Mouse (Mus musculus) midbrain, embryonic 10.5 days (tissue): ENCODE data around the gene Tmem219. TPM values are rescaled to one million over a fixed set of nuclear protein-coding genes. Genes with fewer than 3 reads are reported as not detected.
"Not testable (repeated sequence)": the region's sequence is repeated elsewhere in the genome, so short reads cannot be mapped to it uniquely, and the experiment has no call there.

Experiments used
- DNase-seq: peaks from one replicate; pipeline ENCODE4 v3.0.0-alpha.2; 2017; ENCODE audit warnings: low spot score
- H3K27ac ChIP-seq: fragments of 300-500 bp; sonication (generic); replicated peaks from 2 replicates; pipeline ENCODE4 v1.5.1; 2016; ENCODE audit warnings: mild to moderate bottlenecking
- H3K27me3 ChIP-seq: fragments of 300-500 bp; sonication (generic); 2 replicates; pipeline ENCODE4 v1.6.1; 2016; ENCODE audit warnings: low read depth, mild to moderate bottlenecking; ENCODE audit not compliant: poor library complexity, severe bottlenecking
- H3K36me3 ChIP-seq: fragments of 300-500 bp; sonication (generic); 2 replicates; pipeline ENCODE4 v1.6.1; 2016; ENCODE audit warnings: mild to moderate bottlenecking, moderate library complexity
- H3K4me1 ChIP-seq: fragments of 300-500 bp; sonication (generic); 2 replicates; pipeline ENCODE4 v1.6.1; 2016
- H3K4me3 ChIP-seq: fragments of 300-500 bp; sonication (generic); 2 replicates; pipeline ENCODE4 v1.5.1; 2016; ENCODE audit warnings: mild to moderate bottlenecking, moderate library complexity
- H3K9me3 ChIP-seq: fragments of 300-500 bp; sonication (generic); replicated peaks from 2 replicates; pipeline ENCODE4 v1.6.1; 2016; ENCODE audit warnings: mild to moderate bottlenecking
- WGBS: fragments of 180-500 bp; shearing (Covaris S2); methylation state at CpG from one replicate; pipeline ENCODE4 v1.1.7; 2016; 5-methylcytosine and 5-hydroxymethylcytosine counted together
- polyA plus RNA-seq: library from polyadenylated mRNA; unstranded; fragments of >200 nt; fragmentation: Nextera tagmentation; extraction: Ambion mirVana; gene quantifications from 2 replicates; pipeline ENCODE4 v1.2.1, GENCODE M21; 2016

Tmem219 gene
- polyA plus RNA-seq, 1 experiment from 2014 or later = 29.4 TPM

DNA sequence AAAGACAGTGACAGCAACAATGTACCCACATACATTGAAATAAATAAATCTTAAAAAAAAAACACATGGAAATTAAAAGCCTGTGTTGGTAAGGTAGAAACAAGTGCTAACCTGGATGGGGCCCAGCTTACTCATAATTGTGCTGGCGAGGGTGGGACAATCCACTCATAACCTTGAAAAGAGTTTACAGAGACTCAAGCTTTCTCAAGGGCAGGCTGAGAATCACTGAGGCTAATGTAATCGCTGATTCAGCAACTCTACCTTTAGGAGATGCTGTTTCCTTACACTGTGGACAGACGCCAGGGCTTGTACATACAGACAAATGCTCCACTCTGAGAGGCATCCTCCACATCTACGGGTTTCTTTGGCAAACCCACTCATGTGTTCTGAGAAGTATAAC lies 2.7 kb downstream of the Tmem219 start:
- 87% methylated on average over 4 of the region's 4 CpGs for WGBS
- no peak for DNase-seq
- Histone ChIP-seq H3K36me3 (no peaks in the 10 kb centered on the region), H3K4me1 (peaks cover 37% of the 10 kb centered on the region), H3K27ac (no peak overlapping the region), H3K4me3 (peak overlapping the region; percentile 20; the same call in 1 of the 2 replicates), H3K27me3 (no peaks in the 10 kb centered on the region; the same call in 1 of the 2 replicates), H3K9me3 (no peaks in the 10 kb centered on the region)

DNA sequence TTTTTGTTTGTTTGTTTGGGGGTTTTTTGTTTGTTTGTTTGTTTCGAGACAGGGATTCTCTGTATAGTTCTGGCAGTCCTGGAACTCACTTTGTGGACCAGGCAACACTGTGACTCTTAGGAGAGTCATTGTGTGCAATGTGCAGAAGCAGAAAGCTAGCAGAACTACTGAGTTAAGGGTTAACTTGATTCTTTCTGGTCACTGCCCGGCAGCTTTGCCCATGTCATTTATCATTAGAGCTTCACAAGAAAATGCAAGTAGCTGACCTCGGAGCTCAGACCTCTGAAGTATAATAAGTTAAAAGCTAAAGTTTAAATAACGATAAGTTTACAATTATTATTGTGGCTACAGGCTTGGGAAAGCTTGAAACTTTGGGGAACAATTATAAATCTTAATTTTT lies 4.4 kb downstream of the Tmem219 start:
- WGBS = 65% methylated on average over 4 of the region's 4 CpGs
- H3K9me3 ChIP-seq, H3K27ac ChIP-seq, H3K27me3 ChIP-seq, H3K36me3 ChIP-seq, DNase-seq, H3K4me3 ChIP-seq: not testable (repeated sequence)
- H3K4me1 ChIP-seq = peaks cover 28% of the 10 kb centered on the region

DNA sequence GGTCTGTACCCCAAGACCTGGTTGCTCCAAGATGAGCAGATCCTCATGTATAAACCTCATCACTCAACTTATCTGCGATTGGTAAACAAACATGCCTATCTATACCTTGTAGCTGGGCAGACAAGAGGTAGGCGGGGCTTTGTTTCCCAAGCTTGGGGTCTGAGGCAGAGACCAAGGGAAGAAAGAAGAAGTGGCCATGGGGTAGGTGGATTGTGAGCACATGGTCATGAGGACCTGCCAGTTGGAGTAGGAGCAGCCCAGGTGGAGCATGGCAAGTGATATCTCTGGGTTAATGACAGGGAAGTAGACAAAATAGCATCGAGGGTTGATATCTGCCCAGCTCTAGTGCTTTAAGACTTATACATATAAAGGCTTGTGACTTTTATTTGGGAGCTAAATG lies 7.9 kb downstream of the Tmem219 start:
- H3K27me3 ChIP-seq = no peaks in the 10 kb centered on the region; the same call in 1 of the 2 replicates
- H3K4me3 ChIP-seq = no peak overlapping the region
- 94% methylated on average over 3 of the region's 3 CpGs for WGBS
- DNase-seq = no peak
- H3K27ac ChIP-seq = no peak overlapping the region
- no peaks in the 10 kb centered on the region for H3K9me3 ChIP-seq
- no peaks in the 10 kb centered on the region for H3K4me1 ChIP-seq
- peaks cover 8% of the 10 kb centered on the region; the same call in 1 of the 2 replicates for H3K36me3 ChIP-seq

DNA sequence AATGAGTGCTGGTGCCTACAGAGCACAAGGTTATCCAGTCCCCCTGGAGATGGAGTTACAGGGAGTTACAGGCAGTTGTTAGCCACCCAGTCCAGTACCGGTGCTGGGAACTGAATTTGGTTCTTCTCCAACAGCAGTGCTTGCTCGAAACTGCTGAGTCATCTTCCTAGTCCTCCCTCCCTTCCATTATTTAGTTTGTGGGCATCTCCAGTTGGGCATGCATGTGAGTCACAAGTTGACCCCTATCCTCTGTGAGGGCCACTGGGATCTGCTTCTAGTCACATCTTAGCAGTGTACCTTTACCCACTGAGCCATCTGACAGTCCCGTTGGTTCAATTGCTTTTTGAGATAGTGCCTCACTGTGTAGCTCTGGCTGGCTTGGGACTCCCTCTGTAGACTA lies 17.1 kb downstream of the Tmem219 start:
- peaks cover 15% of the 10 kb centered on the region; the same call in 1 of the 2 replicates for H3K36me3 ChIP-seq
- 81% methylated on average over 3 of the region's 3 CpGs for WGBS
- no peaks in the 10 kb centered on the region for H3K27me3 ChIP-seq
- no peak for DNase-seq
- no peaks in the 10 kb centered on the region for H3K4me1 ChIP-seq
- no peak overlapping the region for H3K27ac ChIP-seq
- H3K4me3 ChIP-seq = no peak overlapping the region
- no peaks in the 10 kb centered on the region for H3K9me3 ChIP-seq

DNA sequence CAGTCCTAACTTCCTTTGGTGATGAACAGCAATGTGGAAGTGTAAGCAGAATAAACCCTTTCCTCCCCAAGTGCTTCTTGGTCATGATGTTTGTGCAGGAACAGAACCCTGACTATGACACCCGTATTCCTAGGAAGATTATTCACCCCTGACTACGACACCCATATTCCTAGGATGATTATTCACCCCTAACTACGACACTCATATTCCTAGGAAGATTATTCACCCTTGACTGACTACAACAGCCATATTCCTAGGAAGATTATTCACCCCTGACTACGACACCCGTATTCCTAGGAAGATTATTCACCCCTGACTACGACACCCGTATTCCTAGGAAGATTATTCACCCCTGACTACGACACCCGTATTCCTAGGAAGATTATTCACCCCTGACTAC lies 22.9 kb downstream of the Tmem219 start:
- H3K9me3 ChIP-seq = not testable (repeated sequence)
- WGBS = 94% methylated on average over 8 of the region's 9 CpGs
- H3K36me3 ChIP-seq = peaks cover 19% of the 10 kb centered on the region

DNA sequence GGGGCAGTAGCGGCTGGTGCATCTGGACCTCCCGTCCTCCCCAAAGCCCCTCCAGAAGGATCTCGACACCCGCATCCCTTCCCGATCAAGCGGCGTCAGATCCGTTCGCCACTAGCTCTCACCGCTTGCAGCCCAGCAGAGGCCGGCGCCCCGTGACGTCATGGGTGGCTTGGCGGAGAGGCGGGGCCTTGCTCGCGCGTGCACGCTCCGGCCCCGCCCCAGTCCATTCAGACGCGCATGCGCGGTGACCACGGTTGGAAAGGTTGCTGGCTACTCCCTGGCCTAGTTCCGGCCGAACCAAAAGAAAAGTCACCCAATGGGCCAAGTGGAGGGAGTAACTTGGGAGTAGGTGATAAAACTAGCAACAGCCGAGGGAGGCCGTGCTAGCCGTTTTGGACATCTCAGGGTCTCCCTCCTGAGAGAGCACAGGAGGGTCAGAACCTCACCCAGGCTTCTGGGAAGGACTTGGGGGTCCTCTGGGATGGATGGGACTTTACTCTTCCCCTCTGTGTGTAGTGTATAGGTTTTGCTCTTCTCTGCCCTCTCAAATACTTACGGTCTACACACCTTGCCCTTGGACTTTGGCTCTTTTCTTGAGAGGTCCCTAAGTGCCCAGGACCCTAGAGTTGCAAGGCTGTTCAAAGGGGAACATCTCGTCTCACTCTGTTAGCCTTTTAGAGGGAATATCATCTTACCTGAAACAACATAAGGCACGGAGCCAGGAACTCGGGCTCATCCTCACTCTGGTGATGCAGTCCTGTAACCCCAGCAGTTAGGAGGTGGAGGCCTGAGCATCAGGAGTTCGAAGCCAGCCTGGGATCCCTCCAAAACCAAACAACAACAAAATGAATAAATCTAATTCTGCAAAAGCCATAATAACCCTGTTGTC lies 24.4 kb downstream of the Tmem219 start:
- peaks cover 22% of the 10 kb centered on the region for H3K4me1 ChIP-seq
- H3K27me3 ChIP-seq = no peaks in the 10 kb centered on the region
- H3K4me3 ChIP-seq = peak overlapping the region; percentile 78
- H3K9me3 ChIP-seq = no peaks in the 10 kb centered on the region
- peak overlapping the region; percentile 90 for H3K27ac ChIP-seq
- WGBS = 11% methylated on average over 37 of the region's 37 CpGs
- DNase-seq = peak; percentile 97
- peaks cover 25% of the 10 kb centered on the region for H3K36me3 ChIP-seq

More for the DNA sequence above, 22.9 kb downstream of the Tmem219 start:
- not testable (repeated sequence) for H3K27me3 ChIP-seq, DNase-seq, H3K27ac ChIP-seq, H3K4me3 ChIP-seq
- H3K4me1 ChIP-seq = peaks cover 22% of the 10 kb centered on the region

DNA sequence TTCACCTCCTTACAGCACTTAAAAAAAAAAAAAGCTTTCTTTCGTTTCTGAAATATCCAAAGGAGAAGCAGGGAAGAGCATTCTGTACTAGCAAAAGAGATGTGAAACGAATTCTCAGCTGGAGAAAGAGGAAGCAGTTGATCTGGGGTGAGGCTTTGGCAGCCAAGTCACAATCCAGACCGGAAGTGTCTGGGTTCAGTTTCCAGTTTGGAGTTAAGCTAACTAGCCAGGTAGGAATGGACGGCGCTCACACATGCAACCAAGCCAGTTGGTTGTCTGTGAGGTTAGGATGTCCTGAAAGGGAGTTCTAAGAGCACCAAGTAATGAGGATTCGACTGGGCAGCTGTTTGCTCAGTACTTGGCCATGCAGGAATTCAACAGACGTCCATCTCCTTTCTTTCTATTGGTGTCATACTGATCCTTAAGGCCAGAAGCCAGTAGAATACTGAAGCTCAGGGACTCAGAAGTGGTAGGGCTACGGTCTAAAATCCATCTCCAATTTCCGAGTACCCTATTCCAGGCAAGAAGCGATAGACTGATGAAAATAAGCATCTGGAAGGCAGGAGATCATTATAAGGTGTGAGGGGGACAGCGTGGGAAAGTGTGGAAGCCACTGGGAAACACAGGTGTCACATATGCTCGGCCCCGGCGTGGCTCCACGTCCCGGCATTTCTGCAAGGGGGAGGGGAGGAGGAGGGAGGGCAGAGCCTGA lies 25.2 kb downstream of the Tmem219 start:
- peaks cover 22% of the 10 kb centered on the region for H3K4me1 ChIP-seq
- peak overlapping the region; percentile 90 for H3K27ac ChIP-seq
- H3K36me3 ChIP-seq = peaks cover 29% of the 10 kb centered on the region
- no peaks in the 10 kb centered on the region for H3K9me3 ChIP-seq
- DNase-seq = no peak
- H3K27me3 ChIP-seq = no peaks in the 10 kb centered on the region
- H3K4me3 ChIP-seq = peak overlapping the region; percentile 78
- WGBS = 28% methylated on average over 16 of the region's 16 CpGs

DNA sequence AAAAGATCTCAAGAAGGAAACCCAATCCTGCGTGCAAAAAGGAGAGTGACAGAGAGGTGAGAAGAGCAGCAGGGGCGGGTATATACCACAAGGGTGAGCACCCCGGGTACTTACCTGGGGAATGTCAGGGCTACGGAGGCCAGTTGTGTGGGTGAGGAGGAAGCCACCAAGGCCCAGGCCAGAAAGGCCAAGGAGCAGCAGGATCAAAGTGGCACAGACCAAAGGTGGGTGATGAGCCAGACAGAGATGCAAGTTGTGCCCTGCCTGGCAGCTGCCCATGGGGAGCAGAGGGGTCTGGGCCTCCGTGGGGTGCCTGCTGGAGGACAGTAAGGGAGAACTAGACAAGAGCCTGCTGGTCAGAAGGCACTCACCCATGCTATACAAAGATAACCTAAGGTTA lies 25.8 kb downstream of the Tmem219 start:
- Histone ChIP-seq H3K4me1 (peaks cover 22% of the 10 kb centered on the region), H3K27ac (no peak overlapping the region), H3K27me3 (no peaks in the 10 kb centered on the region), H3K9me3 (no peaks in the 10 kb centered on the region), H3K36me3 (peaks cover 33% of the 10 kb centered on the region), H3K4me3 (no peak overlapping the region)
- DNase-seq = no peak
- WGBS = 90% methylated on average over 5 of the region's 5 CpGs

DNA sequence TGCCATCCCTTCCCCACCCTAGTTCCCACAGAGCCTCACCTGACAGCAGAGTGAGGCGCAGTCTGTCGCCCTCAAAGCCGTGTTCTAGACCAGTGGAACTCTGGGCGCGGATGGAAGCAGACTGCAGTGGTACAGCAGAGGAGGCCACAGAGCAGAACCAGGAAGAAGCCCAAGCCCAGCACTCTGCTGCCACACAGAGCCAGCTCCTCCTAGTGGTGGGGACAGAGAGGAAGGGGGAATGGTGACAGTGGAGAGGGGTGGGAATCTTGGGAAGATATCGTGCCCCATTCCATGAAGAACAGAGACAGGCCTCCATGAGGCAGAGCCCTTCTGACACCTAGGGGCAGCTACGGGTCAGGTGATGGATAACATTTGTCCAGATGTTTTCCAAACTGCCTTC lies 33.9 kb downstream of the Tmem219 start:
- Histone ChIP-seq H3K4me3 (no peak overlapping the region), H3K9me3 (no peaks in the 10 kb centered on the region), H3K36me3 (peaks cover 42% of the 10 kb centered on the region), H3K27ac (no peak overlapping the region), H3K4me1 (peaks cover 11% of the 10 kb centered on the region), H3K27me3 (no peaks in the 10 kb centered on the region)
- DNase-seq = no peak
- 51% methylated on average over 7 of the region's 7 CpGs for WGBS

DNA sequence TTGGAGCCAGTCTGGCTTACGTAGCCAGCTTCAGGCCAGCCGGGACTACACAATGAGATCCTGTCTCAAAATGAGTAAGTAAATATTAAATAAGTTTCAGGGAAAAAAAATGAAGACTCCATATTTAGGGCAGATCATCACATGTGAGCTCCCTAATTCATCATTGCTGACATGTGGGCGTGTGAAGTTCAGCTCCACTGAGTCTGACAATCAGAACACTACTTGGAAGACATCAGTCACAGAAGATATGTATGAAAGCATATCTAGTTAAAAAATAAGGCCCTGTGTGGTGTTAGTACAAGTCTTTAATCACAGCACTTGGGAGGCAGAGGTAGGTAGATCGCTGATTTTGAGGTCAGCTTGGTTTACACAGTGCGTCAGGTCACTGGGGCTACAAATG lies 35.4 kb downstream of the Tmem219 start:
- Histone ChIP-seq H3K27me3 (no peaks in the 10 kb centered on the region), H3K36me3 (peaks cover 33% of the 10 kb centered on the region), H3K4me3 (no peak overlapping the region), H3K27ac (no peak overlapping the region), H3K9me3 (no peaks in the 10 kb centered on the region), H3K4me1 (peaks cover 27% of the 10 kb centered on the region)
- no peak for DNase-seq
- 92% methylated on average over 5 of the region's 5 CpGs for WGBS

DNA sequence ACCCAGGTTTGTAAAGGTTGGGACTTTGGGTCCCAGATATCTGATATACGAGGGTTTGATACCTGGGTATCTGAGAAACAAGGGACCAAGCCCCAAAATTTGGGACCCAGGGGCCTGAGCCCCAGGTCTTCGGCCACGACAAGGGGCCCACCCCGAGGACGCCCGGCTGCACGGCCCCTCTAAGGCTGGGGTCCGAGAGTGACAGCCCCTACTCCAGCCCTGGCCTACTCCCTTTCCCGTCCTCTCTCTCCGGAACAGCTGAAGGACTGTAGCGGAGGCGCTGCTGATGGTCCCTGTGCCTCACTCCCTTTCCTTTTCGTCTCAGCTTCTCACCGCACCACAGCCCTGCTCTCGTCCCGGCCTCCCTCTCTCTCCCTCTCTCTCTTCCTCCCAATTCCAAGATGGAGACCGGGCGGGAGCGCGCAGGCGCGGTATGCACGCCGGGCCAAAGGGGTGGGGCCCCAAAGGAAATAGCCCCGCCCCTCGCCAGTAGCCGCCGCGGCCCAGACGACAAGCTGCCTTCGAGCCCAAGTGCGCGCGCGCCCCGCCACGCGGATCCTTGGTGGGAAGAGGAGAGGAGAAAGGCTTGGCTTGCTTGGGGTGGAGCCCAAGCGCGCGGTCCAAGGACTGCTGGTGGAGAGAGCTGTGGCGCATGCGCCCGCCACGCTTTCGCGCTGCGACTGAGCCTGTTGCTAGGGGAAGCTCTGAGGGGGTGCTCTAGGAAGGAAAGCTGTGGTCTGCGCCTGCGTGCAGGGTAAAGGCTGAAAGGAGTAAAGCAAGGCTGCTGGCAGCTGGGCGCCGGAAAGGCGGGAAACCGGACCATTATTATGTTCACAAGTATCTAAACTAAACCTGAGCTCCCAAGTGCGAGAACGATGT lies 38.2 kb downstream of the Tmem219 start, which contains the start of gene Taok2:
TSS of gene Taok2 (minus strand) at position 418 of the 879 bp plus-strand sequence.
- Histone ChIP-seq H3K27ac (peak within 1 kb of the TSS; percentile 91), H3K4me1 (peaks cover 49% of the 10 kb centered on the region), H3K27me3 (no peaks in the 10 kb centered on the region), H3K9me3 (no peaks in the 10 kb centered on the region), H3K4me3 (peak within 1 kb of the TSS; percentile 89), H3K36me3 (peaks cover 29% of the 10 kb centered on the region)
- DNase-seq = peak; percentile 99
- under 1% methylated on average over 56 of the region's 56 CpGs for WGBS

DNA sequence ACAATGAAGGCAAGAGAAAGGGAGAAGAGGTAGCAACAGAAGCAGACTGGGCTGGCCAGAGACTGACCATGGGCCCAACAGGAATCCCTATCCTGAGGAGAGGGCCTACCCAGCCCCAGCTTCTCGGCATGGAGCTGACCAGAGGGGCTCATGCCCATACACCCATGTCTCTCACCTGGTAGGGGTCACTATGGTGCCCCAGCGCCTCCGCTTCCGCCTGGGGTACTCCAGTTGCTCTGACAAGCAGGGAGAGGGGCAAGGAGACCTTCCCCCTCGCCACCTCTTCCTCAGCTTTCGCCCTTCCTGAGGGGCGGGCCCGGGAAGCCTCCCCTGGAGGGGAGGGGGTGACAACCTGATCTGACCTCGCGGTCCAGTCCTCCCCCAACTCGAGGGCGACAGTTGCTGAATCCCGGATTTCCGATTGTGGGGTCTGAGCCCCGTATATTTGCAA lies 39.0 kb downstream of the Tmem219 start:
- H3K4me1 ChIP-seq = peaks cover 49% of the 10 kb centered on the region
- H3K36me3 ChIP-seq = peaks cover 35% of the 10 kb centered on the region
- H3K27ac ChIP-seq = peak overlapping the region; percentile 91
- no peaks in the 10 kb centered on the region for H3K9me3 ChIP-seq
- no peaks in the 10 kb centered on the region for H3K27me3 ChIP-seq
- under 1% methylated on average over 15 of the region's 15 CpGs for WGBS
- DNase-seq = peak; percentile 40
- peak overlapping the region; percentile 89 for H3K4me3 ChIP-seq
